Mouse (Mus musculus) adrenal gland, adult 18-20 months (tissue): ENCODE results near the gene Serac1. TPM values are rescaled to one million over a fixed set of nuclear protein-coding genes. Genes with fewer than 3 reads are reported as not detected.
A peak's percentile ranks its signal among the peaks of the same experiment; 100 is the strongest.
"Not testable (repeated sequence)": the region's sequence is repeated elsewhere in the genome, so short reads cannot be mapped to it uniquely, and the experiment has no call there.

ENCODE experiments used
- DNase-seq, 2 experiments: peaks; one replicate each; pipeline ENCODE4 v3.0.0; 2021 to 2022; ENCODE audit warnings: low spot score in 2 of 2
- total RNA-seq, 2 experiments: library from RNA; stranded (reverse); gene quantifications; 1 replicate in 1 of 2; 2 replicates in 1 of 2; pipeline ENCODE4 v1.2.3; 2021

Serac1 gene
- total RNA-seq, 2 experiments from 2014 or later, result 7.1 to 8.2 TPM

- DNase-seq, result no peak
Observed at GRCm38 (mm10) chr17:6067613-6068012, 11.9 kb downstream of the Serac1 start.

GRCm38 (mm10) chr17:6066021-6066420 is 13.5 kb downstream of the Serac1 start:
- no peak for DNase-seq

GRCm38 (mm10) chr17:6063532-6063931 is 16.0 kb downstream of the Serac1 start:
- no peak for DNase-seq

- DNase-seq, result no peak
Observed at GRCm38 (mm10) chr17:6062793-6063192, 16.7 kb downstream of the Serac1 start.

GRCm38 (mm10) chr17:6054934-6055355 is 24.6 kb downstream of the Serac1 start:
- peak; percentile 45 to 50 for DNase-seq

- no peak for DNase-seq
Observed at GRCm38 (mm10) chr17:6052801-6053200, 26.7 kb downstream of the Serac1 start.

GRCm38 (mm10) chr17:6037507-6037906 is 42.0 kb downstream of the Serac1 start:
- DNase-seq, result no peak

GRCm38 (mm10) chr17:6036872-6037271 is 42.7 kb downstream of the Serac1 start:
- no peak for DNase-seq

- DNase-seq, result no peak
Observed at GRCm38 (mm10) chr17:6036458-6036857, 43.1 kb downstream of the Serac1 start.

GRCm38 (mm10) chr17:6035661-6036060 is 43.9 kb downstream of the Serac1 start:
- no peak for DNase-seq

GRCm38 (mm10) chr17:6025831-6026230 is 53.7 kb downstream of the Serac1 start:
- DNase-seq, result no peak

GRCm38 (mm10) chr17:6021374-6021789 is 58.2 kb downstream of the Serac1 start:
- not testable (repeated sequence) for DNase-seq

- DNase-seq, result no peak
Observed at GRCm38 (mm10) chr17:6020636-6021035, 58.9 kb downstream of the Serac1 start.

GRCm38 (mm10) chr17:6019776-6020175 is 59.8 kb downstream of the Serac1 start:
- peak in 1 of 2 experiments; percentile 36 for DNase-seq

- no peak for DNase-seq
Observed at GRCm38 (mm10) chr17:6018348-6018747, 61.2 kb downstream of the Serac1 start.

GRCm38 (mm10) chr17:6017268-6017667 is 62.3 kb downstream of the Serac1 start:
- no peak for DNase-seq

GRCm38 (mm10) chr17:6016213-6016780 is 63.2 kb downstream of the Serac1 start:
- no peak for DNase-seq

- no peak for DNase-seq
Observed at GRCm38 (mm10) chr17:6014985-6015384, 64.6 kb downstream of the Serac1 start.

GRCm38 (mm10) chr17:6013079-6013478 is 66.5 kb downstream of the Serac1 start:
- no peak for DNase-seq

GRCm38 (mm10) chr17:6009606-6010005 is 69.9 kb downstream of the Serac1 start:
- DNase-seq, result no peak

- no peak for DNase-seq
Observed at GRCm38 (mm10) chr17:6008590-6008989, 71.0 kb downstream of the Serac1 start.

- no peak for DNase-seq
Observed at GRCm38 (mm10) chr17:6007902-6008301, 71.6 kb downstream of the Serac1 start.

- no peak for DNase-seq
Observed at GRCm38 (mm10) chr17:6007101-6007780, 72.3 kb downstream of the Serac1 start.
